Mouse (Mus musculus) E14TG2a.4 (cell line): ENCODE measurements around the gene Cacng5.

ENCODE experiments used
- CTCF ChIP-seq: conservative IDR thresholded peaks from 2 replicates; pipeline ENCODE4 v1.5.1; 2014; ENCODE audit warnings: low read length
- NANOG ChIP-seq: IDR thresholded peaks from 2 replicates; pipeline ENCODE4 v1.6.1; 2014; ENCODE audit warnings: borderline replicate concordance, low read length, mixed read lengths

GRCm38 (mm10) chr11:107903966-107904605 is 10.8 kb downstream of the Cacng5 start:
- no peak for TF ChIP-seq CTCF
- no peak for TF ChIP-seq NANOG
